Mouse (Mus musculus) spleen, adult 2 months (tissue): ENCODE measurements around the gene Ptpdc1. TPM values are rescaled to one million over a fixed set of nuclear protein-coding genes. Genes with fewer than 3 reads are reported as not detected.

Experiments used
- DNase-seq, 2 experiments: peaks; one replicate each; pipeline versions ENCODE4 v3.0.0 to v3.0.0-alpha.2; 2012 to 2021; ENCODE audit warnings: low spot score in 2 of 2, low read depth in 1 of 2
- H3K27ac ChIP-seq: fragments of 200-500 bp; 2 replicates; pipeline ENCODE4 v1.5.1; 2012; ENCODE audit warnings: low read length, inconsistent platforms; ENCODE audit not compliant: insufficient read depth
- H3K27me3 ChIP-seq: fragments of 200-500 bp; 2 replicates; pipeline ENCODE4 v1.6.1; 2012; ENCODE audit warnings: mild to moderate bottlenecking, moderate library complexity, low read length, inconsistent platforms; ENCODE audit not compliant: control insufficient read depth, insufficient read depth
- H3K36me3 ChIP-seq: fragments of 200-500 bp; 2 replicates; pipeline ENCODE4 v1.6.1; 2012; ENCODE audit warnings: mild to moderate bottlenecking, low read length, inconsistent platforms; ENCODE audit not compliant: control insufficient read depth, insufficient read depth
- H3K4me1 ChIP-seq: fragments of 200-500 bp; 2 replicates; pipeline ENCODE4 v1.6.1; 2011; ENCODE audit warnings: inconsistent platforms; ENCODE audit not compliant: control insufficient read depth, insufficient read depth, insufficient read length
- H3K4me3 ChIP-seq: fragments of 200-500 bp; 2 replicates; pipeline ENCODE4 v1.5.1; 2011; ENCODE audit warnings: mild to moderate bottlenecking, inconsistent platforms; ENCODE audit not compliant: insufficient read depth, insufficient read length; ENCODE audit errors: extremely low read depth
- CTCF ChIP-seq: fragments of 200-500 bp; IDR thresholded peaks from 2 replicates; pipeline ENCODE4 v1.5.1; 2011; ENCODE audit warnings: mild to moderate bottlenecking, inconsistent platforms; ENCODE audit not compliant: insufficient read depth, insufficient read length, insufficient replicate concordance; ENCODE audit errors: extremely low read depth
- POLR2A ChIP-seq: fragments of 200-500 bp; IDR thresholded peaks from 2 replicates; pipeline ENCODE4 v1.6.1; 2011; ENCODE audit warnings: low read depth, low read length, inconsistent platforms
- WGBS: fragments of 180-500 bp; shearing (Covaris S2); methylation state at CpG from one replicate; pipeline ENCODE4 v1.1.7; 2018; 5-methylcytosine and 5-hydroxymethylcytosine counted together
- polyA plus RNA-seq: library from polyadenylated mRNA; depleted of rRNA; stranded (reverse); fragments of >200 nt; gene quantifications from 2 replicates; pipeline ENCODE4 v1.2.3, GENCODE M21; 2012

The Ptpdc1 gene
- polyA plus RNA-seq, 1 experiment = 0.79 TPM

GRCm38 (mm10) chr13:48604591-48604990, 20.9 kb downstream of the Ptpdc1 start:
- H3K4me1 ChIP-seq = no peaks in the 10 kb centered on the region
- WGBS = 90% methylated on average over 5 of the region's 5 CpGs
- no peak for TF ChIP-seq POLR2A

GRCm38 (mm10) chr13:48603296-48603695, 22.2 kb downstream of the Ptpdc1 start:
- Histone ChIP-seq H3K27me3 (no peaks in the 10 kb centered on the region), H3K36me3 (no peaks in the 10 kb centered on the region), H3K27ac (no peak overlapping the region), H3K4me3 (no peak overlapping the region), H3K4me1 (no peaks in the 10 kb centered on the region)
- no peak for DNase-seq
- TF ChIP-seq CTCF (no peak), POLR2A (no peak)
- WGBS = 91% methylated on average over 3 of the region's 3 CpGs

More at GRCm38 (mm10) chr13:48604591-48604990, 20.9 kb downstream of the Ptpdc1 start:
- Histone ChIP-seq H3K36me3 (no peaks in the 10 kb centered on the region), H3K27me3 (no peaks in the 10 kb centered on the region), H3K27ac (no peak overlapping the region), H3K4me3 (no peak overlapping the region)
- no peak for DNase-seq

- H3K27me3 ChIP-seq = no peaks in the 10 kb centered on the region
- WGBS = 90% methylated on average over 7 of the region's 7 CpGs
Measured at GRCm38 (mm10) chr13:48594605-48595004, 30.9 kb downstream of the Ptpdc1 start.

DNA sequence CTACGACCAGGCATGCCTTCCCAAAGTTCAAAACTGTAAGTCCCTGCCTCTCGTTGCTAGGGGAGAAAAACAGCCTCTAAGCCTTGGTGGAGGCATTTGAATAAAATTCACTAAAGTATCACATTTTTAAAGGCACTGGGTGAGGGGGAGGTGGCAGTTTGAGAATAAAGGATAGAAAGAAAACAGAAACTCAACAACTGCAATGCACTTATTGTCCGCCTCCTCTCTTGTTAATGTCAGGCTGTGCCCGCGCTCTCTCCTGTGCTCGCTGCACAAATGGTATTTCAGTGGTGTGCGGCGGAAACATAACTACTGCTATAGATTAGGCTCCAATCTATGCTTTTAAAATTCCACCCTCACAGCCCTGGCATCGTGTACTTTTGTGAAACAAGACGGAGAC, 31.4 kb downstream of the Ptpdc1 start:
- TF ChIP-seq CTCF = no peak
- TF ChIP-seq POLR2A = no peak
- H3K4me1 ChIP-seq = no peaks in the 10 kb centered on the region
- no peak for DNase-seq
- no peaks in the 10 kb centered on the region for H3K36me3 ChIP-seq
- H3K4me3 ChIP-seq = no peak overlapping the region
- no peaks in the 10 kb centered on the region for H3K27me3 ChIP-seq
- WGBS = 92% methylated on average over 10 of the region's 10 CpGs
- no peak overlapping the region for H3K27ac ChIP-seq

More at GRCm38 (mm10) chr13:48594605-48595004, 30.9 kb downstream of the Ptpdc1 start:
- no peak overlapping the region for H3K4me3 ChIP-seq
- H3K27ac ChIP-seq = no peak overlapping the region
- DNase-seq = no peak
- no peaks in the 10 kb centered on the region for H3K36me3 ChIP-seq
- no peaks in the 10 kb centered on the region for H3K4me1 ChIP-seq
- TF ChIP-seq POLR2A (no peak), CTCF (no peak)

- Histone ChIP-seq H3K4me3 (no peak overlapping the region), H3K27ac (no peak overlapping the region), H3K36me3 (no peaks in the 10 kb centered on the region), H3K27me3 (no peaks in the 10 kb centered on the region), H3K4me1 (no peaks in the 10 kb centered on the region)
- 88% methylated on average over 15 of the region's 15 CpGs for WGBS
- TF ChIP-seq CTCF = no peak
- TF ChIP-seq POLR2A = no peak
- no peak for DNase-seq
Measured at GRCm38 (mm10) chr13:48593181-48593580, 32.3 kb downstream of the Ptpdc1 start.

- Histone ChIP-seq H3K27me3 (no peaks in the 10 kb centered on the region), H3K27ac (no peak overlapping the region), H3K36me3 (no peaks in the 10 kb centered on the region), H3K4me1 (peaks cover 3% of the 10 kb centered on the region; the same call in 1 of the 2 replicates), H3K4me3 (no peak overlapping the region)
- TF ChIP-seq CTCF (no peak), POLR2A (no peak)
- DNase-seq = no peak
Measured at GRCm38 (mm10) chr13:48590743-48591142, 34.7 kb downstream of the Ptpdc1 start.

DNA sequence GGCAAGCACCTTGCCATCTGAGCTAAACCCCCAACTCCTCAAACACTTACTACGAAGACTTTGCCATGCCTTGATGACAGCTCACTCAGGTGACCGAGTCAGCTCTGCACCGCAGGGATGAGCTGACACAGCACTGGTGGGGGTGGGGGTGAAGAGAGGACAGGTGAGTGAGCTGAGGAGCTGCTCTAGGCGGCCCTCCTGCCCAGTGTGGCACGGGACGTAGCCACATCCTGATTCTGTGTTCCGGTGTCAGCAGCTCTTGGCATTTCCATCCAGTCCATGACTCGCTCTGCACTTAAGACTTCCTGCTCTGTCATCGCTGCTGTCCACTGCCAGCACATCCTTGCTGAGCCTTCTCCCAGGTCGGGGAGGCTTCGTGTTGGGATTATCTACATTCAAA, 38.1 kb downstream of the Ptpdc1 start:
- no peak overlapping the region for H3K4me3 ChIP-seq
- H3K4me1 ChIP-seq = peaks cover 3% of the 10 kb centered on the region; the same call in 1 of the 2 replicates
- no peak overlapping the region for H3K27ac ChIP-seq
- no peak for DNase-seq
- no peaks in the 10 kb centered on the region for H3K27me3 ChIP-seq
- no peak for TF ChIP-seq CTCF
- TF ChIP-seq POLR2A = no peak
- no peaks in the 10 kb centered on the region for H3K36me3 ChIP-seq
- WGBS = 76% methylated on average over 11 of the region's 11 CpGs
